Mouse (Mus musculus): Measurements from ENCODE around the gene Slc39a7. TPM values are rescaled to one million over a fixed set of nuclear protein-coding genes. Genes with fewer than 3 reads are reported as not detected.
A peak's percentile ranks its signal among the peaks of the same experiment; 100 is the strongest.

Slc39a7 gene
- polyA plus RNA-seq, 1 experiment, result 33.4 TPM

DNA sequence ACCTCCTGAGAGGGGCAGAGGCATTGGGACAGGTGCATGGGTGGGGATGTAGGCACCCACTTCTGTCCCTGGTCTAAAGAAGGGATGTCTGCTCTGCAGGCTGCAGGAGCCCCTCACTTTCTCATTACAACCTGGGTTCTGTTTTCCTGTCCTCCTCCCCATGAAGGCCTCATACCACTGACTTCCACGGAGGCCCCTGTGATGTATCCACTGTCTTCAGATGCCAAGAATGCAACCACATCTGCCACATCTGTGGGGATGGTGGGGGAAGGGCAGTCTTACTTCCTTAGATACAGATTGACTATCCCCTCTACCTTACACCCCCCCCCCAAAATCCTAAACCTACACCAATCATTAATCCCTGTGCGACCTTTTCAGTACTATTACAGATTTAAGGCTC is 5.3 kb downstream of the Slc39a7 start:
- Histone ChIP-seq H3K4me3 (ENCODE audit: control insufficient read depth, low read depth, low read length) (no peak overlapping the region), H3K27me3 (ENCODE audit: control insufficient read depth, insufficient read depth, low read length) (no peaks in the 10 kb centered on the region), H3K27ac (ENCODE audit: control insufficient read depth, insufficient read depth, low read depth, low read length) (no peak overlapping the region), H3K4me1 (ENCODE audit: control insufficient read depth, insufficient read depth, low read length) (peaks cover 48% of the 10 kb centered on the region), H3K36me3 (ENCODE audit: control insufficient read depth, insufficient read depth, low read length) (peaks cover 2% of the 10 kb centered on the region; the same call in 1 of the 2 replicates)
- no peak for TF ChIP-seq CTCF (IDR thresholded peaks at IDR 0.05; ENCODE audit: control insufficient read depth, insufficient read depth, insufficient replicate concordance, low read depth, low read length)
- TF ChIP-seq POLR2A (IDR thresholded peaks at IDR 0.05; ENCODE audit: control insufficient read depth, low read depth, low read length), result no peak

DNA sequence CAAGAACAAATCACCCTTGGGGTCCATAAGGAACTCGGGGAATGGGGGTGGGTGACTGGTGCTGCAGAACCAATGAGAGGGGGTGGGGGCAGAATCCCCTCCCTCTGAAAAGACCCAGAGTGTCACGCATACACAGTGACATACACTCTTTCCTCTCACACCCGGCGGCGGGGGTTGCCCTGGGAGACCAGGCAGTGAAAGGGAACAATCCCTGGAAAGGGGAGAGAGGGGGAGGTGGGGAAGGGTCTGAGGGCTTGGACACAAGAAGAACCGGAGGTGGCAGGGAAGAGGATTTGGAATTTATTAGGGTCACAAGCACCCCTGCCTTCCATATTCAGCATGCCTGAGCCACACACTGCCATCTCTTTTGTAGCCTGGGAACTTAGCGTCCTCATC is 5.7 kb downstream of the Slc39a7 start:
- Histone ChIP-seq H3K36me3 (ENCODE audit: control insufficient read depth, insufficient read depth, low read length) (peaks cover 2% of the 10 kb centered on the region; the same call in 1 of the 2 replicates), H3K4me3 (ENCODE audit: control insufficient read depth, low read depth, low read length) (no peak overlapping the region), H3K4me1 (ENCODE audit: control insufficient read depth, insufficient read depth, low read length) (peaks cover 48% of the 10 kb centered on the region), H3K27me3 (ENCODE audit: control insufficient read depth, insufficient read depth, low read length) (no peaks in the 10 kb centered on the region), H3K27ac (ENCODE audit: control insufficient read depth, insufficient read depth, low read depth, low read length) (no peak overlapping the region)
- TF ChIP-seq POLR2A (IDR thresholded peaks at IDR 0.05; ENCODE audit: control insufficient read depth, low read depth, low read length), result no peak
- TF ChIP-seq CTCF (IDR thresholded peaks at IDR 0.05; ENCODE audit: control insufficient read depth, insufficient read depth, insufficient replicate concordance, low read depth, low read length), result no peak

DNA sequence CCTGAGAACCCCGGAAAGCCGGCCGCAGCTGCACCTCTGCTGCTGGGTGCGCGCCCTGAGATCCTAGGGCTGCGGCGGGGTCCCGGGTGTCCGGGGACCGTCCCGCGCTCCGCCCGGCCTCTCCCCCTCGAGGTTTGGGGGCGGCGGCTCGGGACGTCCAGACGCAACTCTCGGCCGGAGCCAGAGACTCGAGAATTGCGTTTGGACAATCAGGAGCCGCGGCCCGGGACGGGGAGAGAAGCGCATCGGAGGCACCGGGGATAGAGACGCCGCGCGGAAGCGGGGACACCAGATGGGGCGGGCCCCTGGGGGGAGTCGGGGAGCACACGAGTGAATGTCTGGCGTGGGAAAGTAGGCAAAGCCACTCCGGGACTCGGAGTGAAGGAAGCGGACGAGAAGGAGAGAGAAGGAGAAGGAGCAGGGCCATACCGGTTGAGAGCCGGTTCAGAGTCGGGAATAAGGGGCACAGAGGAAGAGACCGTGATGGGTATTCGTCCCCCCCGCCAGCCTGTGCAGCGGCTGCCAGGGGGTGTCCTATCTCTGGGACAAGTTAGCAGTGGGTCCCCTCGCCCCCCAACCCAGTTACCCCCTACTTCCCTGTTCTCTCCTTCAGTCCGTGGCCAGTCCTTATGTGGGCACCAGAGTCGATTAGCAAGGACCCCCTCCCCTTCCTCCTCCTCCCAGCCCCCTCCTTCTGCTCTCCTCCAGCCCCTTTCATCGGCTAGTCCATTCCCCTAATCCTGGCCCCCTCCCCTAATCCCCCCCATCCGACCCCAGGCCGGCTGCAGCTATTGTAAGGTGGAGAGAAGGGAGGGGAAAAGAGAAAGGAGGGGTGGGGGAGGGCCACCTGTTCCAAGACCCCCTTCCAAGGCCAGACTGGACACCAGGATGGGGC is 6.4 kb downstream of the Slc39a7 start:
- no peak for TF ChIP-seq POLR2A (IDR thresholded peaks at IDR 0.05; ENCODE audit: control insufficient read depth, low read depth, low read length)
- no peak for TF ChIP-seq CTCF (IDR thresholded peaks at IDR 0.05; ENCODE audit: control insufficient read depth, insufficient read depth, insufficient replicate concordance, low read depth, low read length)
- peaks cover 44% of the 10 kb centered on the region for H3K4me1 ChIP-seq (ENCODE audit: control insufficient read depth, insufficient read depth, low read length)
- H3K27ac ChIP-seq (ENCODE audit: control insufficient read depth, insufficient read depth, low read depth, low read length), result peak overlapping the region; percentile 12
- H3K36me3 ChIP-seq (ENCODE audit: control insufficient read depth, insufficient read depth, low read length), result peaks cover 2% of the 10 kb centered on the region; the same call in 1 of the 2 replicates
- H3K4me3 ChIP-seq (ENCODE audit: control insufficient read depth, low read depth, low read length), result peak overlapping the region; percentile 85
- H3K27me3 ChIP-seq (ENCODE audit: control insufficient read depth, insufficient read depth, low read length), result no peaks in the 10 kb centered on the region

DNA sequence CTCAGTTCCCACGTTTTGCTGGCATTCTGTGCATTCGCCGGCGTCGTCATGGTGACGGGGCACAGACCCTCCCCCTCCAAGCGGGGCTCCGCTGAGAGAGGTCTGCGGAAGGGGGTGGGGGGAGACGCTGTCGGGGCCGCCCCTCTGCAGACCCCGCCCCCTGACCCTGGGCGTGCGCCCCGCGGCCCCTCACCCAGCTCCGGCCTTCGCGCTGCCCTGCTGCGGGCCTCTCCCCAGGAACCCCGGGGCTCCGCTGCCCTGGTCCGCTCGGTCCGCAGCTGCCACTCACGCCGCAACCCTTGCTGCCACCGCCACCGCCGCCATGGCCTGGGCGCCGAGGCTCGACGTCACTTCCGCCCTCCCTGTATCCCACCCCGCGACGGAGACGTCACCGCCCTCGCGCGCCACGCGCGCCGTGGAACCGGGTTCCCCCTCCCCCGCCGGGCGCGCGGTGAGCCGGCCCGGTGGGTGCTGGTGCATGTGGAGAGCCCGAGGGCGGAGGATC is 7.1 kb downstream of the Slc39a7 start, which contains the start of gene Ring1:
Gene Ring1, minus strand, starts transcription at position 364 of the 505 bp plus-strand sequence.
- Histone ChIP-seq H3K27ac (ENCODE audit: control insufficient read depth, insufficient read depth, low read depth, low read length) (peak within 1 kb of the TSS; percentile 41), H3K4me3 (ENCODE audit: control insufficient read depth, low read depth, low read length) (peak within 1 kb of the TSS; percentile 85), H3K36me3 (ENCODE audit: control insufficient read depth, insufficient read depth, low read length) (peaks cover 2% of the 10 kb centered on the region; the same call in 1 of the 2 replicates), H3K27me3 (ENCODE audit: control insufficient read depth, insufficient read depth, low read length) (no peaks in the 10 kb centered on the region), H3K4me1 (ENCODE audit: control insufficient read depth, insufficient read depth, low read length) (peaks cover 44% of the 10 kb centered on the region)
- no peak for TF ChIP-seq CTCF (IDR thresholded peaks at IDR 0.05; ENCODE audit: control insufficient read depth, insufficient read depth, insufficient replicate concordance, low read depth, low read length)
- peak; percentile 78; the same call in 1 of the 2 replicates for TF ChIP-seq POLR2A (IDR thresholded peaks at IDR 0.05; ENCODE audit: control insufficient read depth, low read depth, low read length)

DNA sequence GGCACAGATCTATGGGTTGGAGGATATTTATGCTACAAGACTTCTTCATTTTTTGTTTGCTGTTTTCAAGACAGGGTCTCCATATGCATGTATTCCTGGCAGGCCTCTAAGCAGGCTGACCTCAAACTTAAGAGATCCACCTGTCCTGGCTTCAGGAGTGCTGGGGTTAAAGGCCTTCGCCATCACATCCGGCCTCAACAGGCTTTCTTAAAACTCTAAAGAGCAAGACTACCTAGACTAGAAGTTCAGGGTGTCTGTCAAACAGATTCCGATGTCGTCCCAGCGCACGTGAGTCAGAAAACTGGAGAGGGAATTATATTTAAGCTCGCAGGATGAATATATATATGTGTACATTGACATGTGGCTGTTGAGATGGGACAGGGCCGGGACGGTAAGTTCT is 7.8 kb downstream of the Slc39a7 start:
- peaks cover 44% of the 10 kb centered on the region for H3K4me1 ChIP-seq (ENCODE audit: control insufficient read depth, insufficient read depth, low read length)
- TF ChIP-seq POLR2A (IDR thresholded peaks at IDR 0.05; ENCODE audit: control insufficient read depth, low read depth, low read length) (no peak), CTCF (IDR thresholded peaks at IDR 0.05; ENCODE audit: control insufficient read depth, insufficient read depth, insufficient replicate concordance, low read depth, low read length) (no peak)
- H3K27me3 ChIP-seq (ENCODE audit: control insufficient read depth, insufficient read depth, low read length), result no peaks in the 10 kb centered on the region
- no peak overlapping the region for H3K27ac ChIP-seq (ENCODE audit: control insufficient read depth, insufficient read depth, low read depth, low read length)
- H3K36me3 ChIP-seq (ENCODE audit: control insufficient read depth, insufficient read depth, low read length), result peaks cover 2% of the 10 kb centered on the region; the same call in 1 of the 2 replicates
- peak overlapping the region; percentile 85 for H3K4me3 ChIP-seq (ENCODE audit: control insufficient read depth, low read depth, low read length)

DNA sequence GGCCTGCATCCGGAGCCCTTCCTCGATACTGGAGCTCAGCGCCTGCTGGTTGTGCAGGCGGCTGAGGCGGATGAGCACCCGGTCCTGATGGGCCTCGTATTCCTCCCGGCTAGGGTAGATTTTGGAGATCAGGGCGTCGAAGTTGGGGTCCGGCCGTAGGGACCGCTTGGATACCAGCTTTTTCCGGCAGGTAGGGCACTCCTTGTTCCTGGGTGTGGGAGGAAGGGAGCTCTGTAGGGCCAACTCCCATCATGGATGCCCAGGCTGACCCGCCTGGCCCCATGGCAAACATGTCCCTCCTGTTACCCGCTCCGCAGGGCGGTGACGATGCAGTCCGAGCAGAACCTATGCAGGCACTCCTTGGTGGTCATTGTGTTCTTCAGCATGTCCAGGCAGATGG is 8.5 kb downstream of the Slc39a7 start:
- no peak overlapping the region for H3K27ac ChIP-seq (ENCODE audit: control insufficient read depth, insufficient read depth, low read depth, low read length)
- TF ChIP-seq POLR2A (IDR thresholded peaks at IDR 0.05; ENCODE audit: control insufficient read depth, low read depth, low read length), result no peak

DNA sequence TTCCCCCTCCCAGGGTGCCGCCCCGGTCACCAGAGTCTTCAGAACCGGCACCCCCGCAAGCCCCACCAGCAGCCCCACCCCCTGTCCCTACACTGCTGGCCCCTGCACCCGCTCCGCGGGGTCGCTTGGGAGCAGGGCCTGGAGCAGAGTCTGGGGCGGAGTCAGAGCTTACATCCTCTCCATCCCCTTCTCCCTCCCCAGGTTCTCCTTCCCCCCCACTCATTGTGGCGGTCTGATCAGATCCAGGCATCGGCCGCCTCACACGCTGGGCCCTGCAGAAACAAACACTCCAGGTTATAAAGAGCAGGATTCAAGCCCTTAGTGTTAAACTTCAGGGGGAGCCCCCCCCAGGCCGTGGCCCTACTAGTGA is 9.1 kb downstream of the Slc39a7 start:
- peaks cover 34% of the 10 kb centered on the region for H3K4me1 ChIP-seq (ENCODE audit: control insufficient read depth, insufficient read depth, low read length)
- peaks cover 2% of the 10 kb centered on the region; the same call in 1 of the 2 replicates for H3K36me3 ChIP-seq (ENCODE audit: control insufficient read depth, insufficient read depth, low read length)
- no peak overlapping the region for H3K27ac ChIP-seq (ENCODE audit: control insufficient read depth, insufficient read depth, low read depth, low read length)
- TF ChIP-seq POLR2A (IDR thresholded peaks at IDR 0.05; ENCODE audit: control insufficient read depth, low read depth, low read length) (no peak), CTCF (IDR thresholded peaks at IDR 0.05; ENCODE audit: control insufficient read depth, insufficient read depth, insufficient replicate concordance, low read depth, low read length) (no peak)
- H3K27me3 ChIP-seq (ENCODE audit: control insufficient read depth, insufficient read depth, low read length), result no peaks in the 10 kb centered on the region
- peak overlapping the region; percentile 85 for H3K4me3 ChIP-seq (ENCODE audit: control insufficient read depth, low read depth, low read length)

More for the DNA sequence above, 8.5 kb downstream of the Slc39a7 start:
- peaks cover 39% of the 10 kb centered on the region for H3K4me1 ChIP-seq (ENCODE audit: control insufficient read depth, insufficient read depth, low read length)
- peaks cover 2% of the 10 kb centered on the region; the same call in 1 of the 2 replicates for H3K36me3 ChIP-seq (ENCODE audit: control insufficient read depth, insufficient read depth, low read length)
- H3K27me3 ChIP-seq (ENCODE audit: control insufficient read depth, insufficient read depth, low read length), result no peaks in the 10 kb centered on the region
- peak overlapping the region; percentile 85 for H3K4me3 ChIP-seq (ENCODE audit: control insufficient read depth, low read depth, low read length)

All from testis, adult 2 months (tissue).